Mouse (Mus musculus) 3T3-L1 (cell line): ENCODE data around the gene E030030I06Rik.
A peak's percentile ranks its signal among the peaks of the same experiment; 100 is the strongest.
"Not testable (repeated sequence)": the region's sequence is repeated elsewhere in the genome, so short reads cannot be mapped to it uniquely, and the experiment has no call there.

Source experiments
- DNase-seq: peaks from one replicate; pipeline ENCODE4 v3.0.0-alpha.2; 2015; ENCODE audit warnings: low read depth, low spot score

E030030I06Rik gene

GRCm38 (mm10) chr10:22149073-22149690, at the start of gene E030030I06Rik:
Gene E030030I06Rik (minus strand): TSS chr10:22149270.
- peak; percentile 32 for DNase-seq

GRCm38 (mm10) chr10:22191035-22191434, 42.0 kb upstream of the E030030I06Rik start:
- not testable (repeated sequence) for DNase-seq

- DNase-seq, result not testable (repeated sequence)
These were observed 27.4 kb upstream of the E030030I06Rik start for GRCm38 (mm10) chr10:22176515-22176914.

GRCm38 (mm10) chr10:22174190-22174487, 25.1 kb upstream of the E030030I06Rik start:
- not testable (repeated sequence) for DNase-seq

DNA sequence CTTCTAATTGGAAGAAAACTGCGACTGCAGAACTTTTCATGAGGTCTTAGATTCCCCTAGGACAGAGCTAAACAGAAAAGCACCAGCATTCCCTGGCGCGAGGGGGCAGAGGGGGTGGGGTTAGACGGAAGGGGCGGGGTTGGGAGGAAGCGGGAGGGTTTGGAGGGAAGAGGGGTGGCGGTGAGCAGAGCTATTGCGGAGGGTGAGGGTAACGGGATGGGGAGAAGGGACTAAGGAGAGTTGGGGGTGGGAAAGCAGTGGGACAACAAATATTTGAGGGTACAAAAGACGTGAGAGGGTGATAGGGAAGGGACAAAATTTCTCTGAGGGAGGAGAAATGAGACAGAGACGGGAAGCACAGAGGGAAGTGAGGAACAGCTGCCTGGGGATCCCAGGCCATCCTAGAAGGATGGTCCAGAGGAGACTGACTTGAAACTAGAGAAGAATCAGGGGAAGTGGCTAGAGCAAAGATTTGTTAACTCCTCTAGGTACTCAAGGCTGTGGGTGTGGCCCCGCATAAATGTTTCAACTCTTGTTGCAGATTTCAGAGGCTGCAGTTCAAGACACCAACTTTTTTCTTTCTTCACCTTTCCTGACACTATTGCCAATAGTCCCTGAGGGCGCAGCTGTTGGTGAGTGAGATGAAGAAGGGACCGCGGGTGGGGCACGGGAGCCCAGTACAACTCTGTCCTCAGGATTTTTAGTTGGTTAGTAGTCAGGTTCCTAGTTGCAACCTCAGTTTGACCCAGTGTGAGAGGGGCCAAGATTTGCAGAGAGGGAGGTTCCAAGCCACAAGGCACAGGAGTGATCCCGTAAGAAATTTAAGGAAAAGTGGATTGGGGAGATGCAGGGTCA, 24.5 kb upstream of the E030030I06Rik start:
- DNase-seq, result not testable (repeated sequence)

DNA sequence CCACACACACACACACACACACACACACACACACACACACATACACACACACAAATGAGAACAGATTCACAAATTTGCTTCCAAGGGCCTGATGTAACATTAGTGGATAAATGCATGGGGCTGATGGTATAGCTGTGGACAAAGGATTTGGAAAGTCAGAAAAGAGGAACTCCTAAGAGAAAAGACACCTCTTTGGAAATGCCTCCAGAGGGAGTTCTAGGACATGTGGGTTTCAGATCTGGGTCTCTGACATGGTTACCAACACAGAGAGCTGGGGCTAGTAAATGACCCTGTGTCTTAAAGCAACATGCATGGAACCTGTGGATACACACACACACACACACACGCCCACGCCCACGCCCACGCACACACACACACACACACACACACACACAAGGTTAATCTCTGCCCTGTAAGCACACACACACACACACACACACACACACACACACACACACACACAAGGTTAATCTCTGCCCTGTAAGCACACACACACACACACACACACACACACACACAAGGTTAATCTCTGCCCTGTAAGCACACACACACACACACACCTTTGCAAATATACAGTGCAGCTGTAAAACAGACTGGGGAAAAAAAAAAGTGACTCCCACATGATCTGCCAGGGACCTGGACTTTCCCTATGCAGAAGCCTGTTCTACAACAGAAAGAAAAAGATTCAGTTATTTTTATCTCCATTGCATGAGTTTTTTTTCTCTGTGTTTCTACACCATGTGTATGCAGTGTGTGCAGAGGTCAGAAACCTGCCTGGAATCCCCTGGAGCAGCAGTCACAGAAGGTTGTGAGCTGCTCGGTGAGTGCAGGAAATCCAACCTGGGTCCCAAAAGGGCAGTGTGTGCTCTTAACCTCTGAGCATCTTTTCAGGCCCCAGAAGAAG, 23.6 kb upstream of the E030030I06Rik start:
- not testable (repeated sequence) for DNase-seq

DNA sequence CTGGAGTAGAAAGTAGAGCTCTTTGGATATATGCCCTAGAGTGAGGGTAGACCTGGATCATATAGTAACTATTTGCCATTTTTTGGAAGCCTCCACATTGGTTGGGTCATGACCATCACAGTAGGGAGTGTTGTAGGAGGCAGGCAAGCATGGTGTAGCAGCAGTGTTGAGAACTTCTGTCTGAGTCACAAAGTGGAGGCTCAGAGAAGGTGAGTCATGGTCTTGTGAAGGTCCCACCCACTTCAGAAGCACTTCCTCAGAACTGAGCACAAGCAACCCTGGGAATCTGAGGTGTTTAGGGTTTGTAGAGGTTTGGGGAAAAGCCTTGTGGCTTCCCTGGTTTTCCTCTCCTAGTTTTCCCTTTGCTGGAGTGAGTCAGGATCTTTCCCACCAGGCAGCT, 20.0 kb upstream of the E030030I06Rik start:
- not testable (repeated sequence) for DNase-seq

- DNase-seq, result not testable (repeated sequence)
These were observed 18.0 kb upstream of the E030030I06Rik start for GRCm38 (mm10) chr10:22167061-22167460.

GRCm38 (mm10) chr10:22166025-22166424, 17.0 kb upstream of the E030030I06Rik start:
- DNase-seq, result not testable (repeated sequence)

DNA sequence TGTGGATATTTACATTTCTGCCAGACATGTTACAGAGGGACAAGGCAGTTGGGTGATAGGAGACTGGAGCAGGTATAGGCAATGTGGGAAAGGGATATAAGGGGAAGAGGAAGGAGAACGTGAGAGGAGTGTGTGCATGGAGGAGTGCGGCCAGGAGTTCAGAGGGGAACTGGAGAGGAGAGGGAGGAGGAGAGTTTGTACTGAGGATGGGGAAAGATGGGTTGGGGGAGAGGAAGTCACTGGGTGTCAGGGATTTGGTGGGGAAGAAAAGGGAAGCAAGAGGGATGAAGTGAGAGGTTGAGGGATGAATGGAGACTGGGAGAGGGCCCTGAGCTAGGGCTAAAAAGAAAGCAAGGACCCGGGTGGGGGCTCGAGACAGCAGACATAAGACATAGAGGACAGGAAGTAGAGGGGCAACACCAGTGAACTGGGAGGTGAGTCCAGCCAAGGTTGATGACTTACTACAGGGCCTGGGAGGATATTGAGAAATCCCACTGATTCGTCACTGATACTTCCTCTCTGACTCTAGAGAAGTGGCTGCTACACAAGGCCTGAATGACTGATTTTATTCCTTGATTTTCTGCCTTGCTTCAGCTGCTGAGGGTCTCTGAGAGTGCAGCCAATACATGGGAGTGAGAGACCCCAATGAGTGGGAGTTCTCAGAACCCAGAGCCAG, 16.4 kb upstream of the E030030I06Rik start:
- not testable (repeated sequence) for DNase-seq

- DNase-seq, result not testable (repeated sequence)
These were observed 14.9 kb upstream of the E030030I06Rik start for GRCm38 (mm10) chr10:22163705-22164583.

DNA sequence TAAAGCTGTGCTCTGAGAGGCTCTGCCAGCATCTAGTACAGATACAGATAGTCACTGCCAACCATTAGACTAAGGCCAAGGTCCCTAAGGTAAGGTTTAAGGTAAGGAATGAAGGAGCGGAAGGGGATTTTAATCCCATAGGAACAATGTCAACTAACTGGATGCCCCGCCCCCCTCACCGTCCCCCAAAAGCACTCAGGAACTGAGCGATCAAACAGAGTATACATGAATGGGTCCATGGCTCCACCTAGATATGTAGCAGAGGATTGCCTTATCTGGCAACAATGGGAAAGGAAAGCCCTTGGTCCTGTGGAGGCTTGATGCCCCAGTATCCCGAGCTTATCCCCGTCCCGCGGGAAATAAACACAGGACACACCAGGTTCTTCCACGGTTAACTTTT, 14.2 kb upstream of the E030030I06Rik start:
- DNase-seq, result not testable (repeated sequence)

DNA sequence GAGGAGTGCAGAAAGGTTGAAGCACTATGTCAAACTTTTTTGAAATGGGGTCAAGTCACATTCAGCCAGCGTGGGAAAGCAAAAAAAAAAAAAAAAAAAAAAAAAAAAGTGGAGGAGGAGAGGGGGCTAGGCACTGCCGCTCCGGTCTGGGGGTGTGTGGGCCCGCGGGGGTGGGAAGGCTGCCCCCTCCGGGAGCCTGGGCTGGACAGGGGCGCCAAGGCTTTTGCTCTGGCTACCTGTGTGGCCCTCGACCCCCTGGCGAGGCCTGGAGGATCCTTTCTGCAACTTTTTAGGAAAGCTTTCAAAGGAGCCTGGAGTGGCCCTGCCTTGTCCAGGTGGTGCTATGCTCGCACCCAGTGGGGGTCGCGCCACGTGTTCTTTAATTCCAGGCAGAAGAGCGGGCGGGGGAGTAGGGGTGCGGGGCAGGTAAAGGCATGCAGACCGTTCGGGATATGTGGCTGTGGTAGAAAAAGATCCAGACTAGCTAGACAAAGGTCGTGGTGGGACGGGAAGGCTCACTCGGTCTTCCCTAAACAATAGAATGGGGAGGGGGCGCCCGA, 10.6 kb upstream of the E030030I06Rik start:
- no peak for DNase-seq

GRCm38 (mm10) chr10:22159131-22159561, 10.1 kb upstream of the E030030I06Rik start:
- no peak for DNase-seq

DNA sequence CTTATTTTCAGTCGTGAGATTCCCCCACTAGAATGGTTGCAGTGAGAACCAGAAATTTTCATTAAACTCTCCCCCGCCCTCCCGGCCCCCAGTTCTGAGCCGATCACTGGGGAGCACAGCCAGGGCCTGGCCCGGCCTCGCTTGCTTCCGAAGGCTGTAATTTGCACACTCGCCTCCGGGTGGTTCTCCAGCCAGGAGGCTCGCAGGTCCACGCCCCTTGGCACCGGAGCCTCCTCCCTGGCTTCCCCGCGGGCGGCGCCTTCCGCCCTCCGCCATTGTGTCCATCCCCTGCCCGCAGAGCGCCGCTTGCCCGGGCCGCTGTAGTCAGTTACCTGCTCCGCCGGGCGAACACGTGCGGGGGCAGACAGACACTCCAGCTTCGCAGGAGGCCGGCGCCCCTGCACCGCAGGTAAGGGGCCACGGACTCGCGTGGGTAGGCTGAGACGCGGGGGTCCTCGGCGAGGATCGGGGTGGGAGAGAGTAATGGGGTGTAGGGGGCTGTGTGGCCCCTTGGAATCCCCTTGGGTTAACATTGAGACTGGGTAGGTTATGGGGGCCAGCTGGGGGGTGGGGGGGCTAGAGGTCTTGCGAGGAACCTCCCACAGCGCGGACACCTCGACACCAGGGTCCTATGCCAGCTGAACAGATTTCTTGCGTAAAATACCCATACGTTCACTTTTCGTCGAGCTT, 9.4 kb upstream of the E030030I06Rik start, which contains the start of the genes Raet1e and H60b:
TSS of gene Raet1e (plus strand) at position 260 of the 690 bp plus-strand sequence.
TSS of gene H60b (plus strand) at position 277 of the 690 bp plus-strand sequence.
- peak; percentile 29 for DNase-seq

GRCm38 (mm10) chr10:22154871-22155799, 6.1 kb upstream of the E030030I06Rik start:
- DNase-seq, result no peak

DNA sequence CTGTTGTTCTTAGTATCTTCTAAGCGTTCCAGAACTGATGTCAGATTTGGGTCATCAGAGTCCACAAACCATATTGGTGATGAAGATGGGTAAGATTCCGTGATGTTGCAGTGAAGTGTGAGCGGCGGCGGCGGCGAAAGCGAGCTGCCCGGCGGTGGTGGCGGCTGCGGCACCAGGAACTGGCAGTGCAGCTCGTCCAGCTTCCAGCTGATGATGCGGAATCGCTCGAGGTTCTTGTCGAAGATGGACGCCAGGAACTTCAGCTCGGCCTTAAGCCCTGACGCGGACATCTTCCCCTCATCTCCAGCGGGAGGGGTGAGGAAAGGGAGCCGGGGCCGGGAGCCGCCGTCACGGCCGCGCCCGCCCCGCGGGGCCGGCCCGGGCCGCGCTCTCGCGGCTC, 5.1 kb upstream of the E030030I06Rik start:
- DNase-seq, result not testable (repeated sequence)

- DNase-seq, result not testable (repeated sequence)
These were observed 4.1 kb upstream of the E030030I06Rik start for GRCm38 (mm10) chr10:22153147-22153690.
